Mouse (Mus musculus): Measurements from ENCODE around the gene Kctd18. TPM values are rescaled to one million over a fixed set of nuclear protein-coding genes. Genes with fewer than 3 reads are reported as not detected.

Gene Kctd18
- 17.2 and 18.4 TPM in 2 replicates for polyA plus RNA-seq (2014; fragmentation: Nextera tagmentation; extraction: Ambion mirVana)

DNA sequence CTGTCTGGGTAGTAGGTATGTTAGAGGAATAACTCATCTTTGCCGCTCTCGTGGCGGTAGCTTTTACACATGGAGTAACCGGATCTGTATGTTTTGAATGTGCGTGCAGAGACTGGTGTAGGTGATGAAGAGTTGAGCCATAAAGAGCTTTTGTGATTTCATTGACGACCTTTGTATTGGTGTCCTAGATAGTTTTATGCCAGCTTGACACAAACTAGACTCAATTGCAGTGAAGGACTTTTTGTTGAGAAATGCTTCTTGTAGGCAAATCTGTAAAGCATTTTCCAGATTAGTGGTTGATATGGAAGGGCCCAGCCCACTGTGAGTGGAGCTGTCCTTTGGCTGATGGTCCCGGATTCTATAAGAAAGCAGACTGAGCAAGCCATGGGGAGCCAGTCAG, at the start of gene Kctd18:
Kctd18 (minus strand) TSS at position 101 of the 400 bp plus-strand sequence.
- Histone ChIP-seq H3K4me2 (no peak within 1 kb of the TSS), H3K4me3 (ENCODE audit: low read depth, low read length) (no peak within 1 kb of the TSS), H3K36me3 (ENCODE audit: insufficient read depth) (peaks cover 72% of the 10 kb centered on the region), H3K27ac (ENCODE audit: low read depth) (no peak within 1 kb of the TSS), H3K27me3 (ENCODE audit: insufficient read depth, low read length) (no peaks in the 10 kb centered on the region), H3K4me1 (ENCODE audit: insufficient read depth) (no peaks in the 10 kb centered on the region), H3K9ac (no peak within 1 kb of the TSS), H3K9me3 (ENCODE audit: low read depth, low read length) (no peaks in the 10 kb centered on the region)
- ATAC-seq (ENCODE audit: insufficient read depth): no peak
- WGBS: 93% methylated on average over 7 of the region's 7 CpGs
- no peak for DNase-seq
- TF ChIP-seq CTCF (IDR thresholded peaks at IDR 0.05; ENCODE audit: low read depth): no peak

DNA sequence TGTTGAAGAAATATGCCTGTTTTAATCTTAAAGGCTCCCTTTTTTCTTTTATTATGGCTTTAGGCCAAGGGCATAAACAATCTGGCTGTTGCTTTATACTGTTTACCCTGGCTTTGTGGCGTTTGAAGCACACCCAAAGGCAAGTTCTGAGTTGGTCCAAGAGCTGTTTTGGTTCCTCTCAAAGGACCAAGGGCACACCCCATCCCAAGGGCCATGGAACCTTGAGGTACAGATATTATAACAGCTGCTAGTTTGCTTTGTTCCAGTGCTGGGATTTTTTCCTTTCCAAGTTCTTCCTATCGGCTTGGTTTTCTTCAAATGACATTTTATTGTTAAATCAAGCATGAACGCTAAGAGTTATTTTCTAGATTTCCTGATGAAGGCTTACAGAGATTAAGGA, 46.9 kb upstream of the Kctd18 start:
- DNase-seq (peak; percentile 50), ATAC-seq (ENCODE audit: insufficient read depth) (no peak)
- Histone ChIP-seq H3K36me3 (ENCODE audit: insufficient read depth) (no peaks in the 10 kb centered on the region), H3K27ac (ENCODE audit: low read depth) (no peak overlapping the region), H3K27me3 (ENCODE audit: insufficient read depth, low read length) (no peaks in the 10 kb centered on the region), H3K4me1 (ENCODE audit: insufficient read depth) (no peaks in the 10 kb centered on the region), H3K4me2 (no peak overlapping the region), H3K4me3 (ENCODE audit: low read depth, low read length) (no peak overlapping the region), H3K9ac (no peak overlapping the region), H3K9me3 (ENCODE audit: low read depth, low read length) (no peaks in the 10 kb centered on the region)
- WGBS: 68% methylated on average over 3 of the region's 3 CpGs
- TF ChIP-seq CTCF (IDR thresholded peaks at IDR 0.05; ENCODE audit: low read depth): no peak

DNA sequence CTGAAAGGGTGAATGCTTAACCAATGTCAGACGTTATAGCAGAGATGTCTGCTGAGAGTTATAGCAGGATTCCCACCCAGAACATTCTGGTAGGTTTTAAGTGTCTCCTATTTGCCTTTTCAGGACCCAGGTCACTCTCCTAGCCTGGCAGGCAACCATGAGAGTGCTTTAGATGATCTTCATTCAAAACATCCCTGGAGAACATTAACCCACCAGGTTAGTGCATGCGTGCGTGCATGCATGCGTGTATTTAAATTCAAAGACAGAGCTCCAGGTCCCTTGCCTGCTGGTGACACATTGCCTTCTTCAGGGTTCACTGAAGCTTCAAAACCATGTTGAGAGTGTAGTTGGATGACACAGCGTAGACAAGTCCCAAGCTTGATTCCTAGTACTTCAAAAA, 46.4 kb upstream of the Kctd18 start:
- no peaks in the 10 kb centered on the region for H3K27me3 ChIP-seq (ENCODE audit: insufficient read depth, low read length)
- no peak overlapping the region for H3K27ac ChIP-seq (ENCODE audit: low read depth)
- H3K4me3 ChIP-seq (ENCODE audit: low read depth, low read length): no peak overlapping the region
- no peaks in the 10 kb centered on the region for H3K36me3 ChIP-seq (ENCODE audit: insufficient read depth)
- no peak for TF ChIP-seq CTCF (IDR thresholded peaks at IDR 0.05; ENCODE audit: low read depth)
- DNase-seq (no peak), ATAC-seq (ENCODE audit: insufficient read depth) (no peak)
- no peak overlapping the region for H3K9ac ChIP-seq
- no peak overlapping the region for H3K4me2 ChIP-seq
- H3K9me3 ChIP-seq (ENCODE audit: low read depth, low read length): no peaks in the 10 kb centered on the region
- H3K4me1 ChIP-seq (ENCODE audit: insufficient read depth): no peaks in the 10 kb centered on the region
- WGBS: 88% methylated on average over 5 of the region's 5 CpGs

DNA sequence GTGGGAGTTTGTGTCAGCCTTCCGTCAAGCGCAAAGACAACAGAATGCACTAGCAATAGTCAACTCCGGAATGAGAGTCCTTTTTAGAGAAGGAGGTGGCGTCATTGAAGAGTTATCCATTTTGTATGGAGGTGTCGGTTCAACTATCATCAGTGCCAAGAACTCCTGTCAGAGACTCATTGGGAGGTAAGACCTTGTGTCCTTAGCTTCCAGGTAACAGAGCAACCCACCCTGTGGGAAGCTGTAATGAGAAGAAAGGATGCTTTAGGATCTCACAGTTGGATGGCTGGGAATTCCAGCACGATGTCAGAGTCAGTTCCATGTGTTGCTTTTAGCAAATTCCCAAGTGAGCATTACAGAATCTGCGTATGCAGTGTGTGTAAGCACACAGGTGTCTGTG, 43.4 kb upstream of the Kctd18 start:
- no peaks in the 10 kb centered on the region for H3K36me3 ChIP-seq (ENCODE audit: insufficient read depth)
- ATAC-seq (ENCODE audit: insufficient read depth): no peak
- H3K9ac ChIP-seq: no peak overlapping the region
- no peak for TF ChIP-seq CTCF (IDR thresholded peaks at IDR 0.05; ENCODE audit: low read depth)
- no peaks in the 10 kb centered on the region for H3K27me3 ChIP-seq (ENCODE audit: insufficient read depth, low read length)
- DNase-seq: no peak
- H3K4me3 ChIP-seq (ENCODE audit: low read depth, low read length): no peak overlapping the region
- H3K9me3 ChIP-seq (ENCODE audit: low read depth, low read length): no peaks in the 10 kb centered on the region
- no peak overlapping the region for H3K4me2 ChIP-seq
- no peak overlapping the region for H3K27ac ChIP-seq (ENCODE audit: low read depth)
- 90% methylated on average over 7 of the region's 7 CpGs for WGBS
- 0 out of 2 replicates have a peak, but pooled peaks cover 14% of the 10 kb centered on the region for H3K4me1 ChIP-seq (ENCODE audit: insufficient read depth)

DNA sequence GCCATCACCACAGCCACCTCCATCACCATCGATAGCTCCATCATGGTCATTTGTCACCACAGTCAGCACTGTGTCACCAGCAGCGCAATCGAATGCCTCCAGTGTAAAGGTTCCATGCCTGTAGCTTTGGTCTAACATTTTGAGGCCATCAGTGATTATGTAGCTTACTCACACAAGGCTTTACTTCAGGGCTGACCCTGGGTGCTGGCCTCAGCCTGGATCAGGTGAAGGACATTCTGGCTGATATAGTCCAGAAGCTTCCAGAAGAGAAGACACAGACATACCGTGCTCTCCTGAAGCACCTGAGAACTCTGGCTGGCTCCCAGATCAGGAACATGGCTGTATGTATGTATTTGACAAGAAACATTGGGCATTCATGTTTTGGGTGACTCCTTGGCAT, 40.1 kb upstream of the Kctd18 start:
- no peak overlapping the region for H3K4me3 ChIP-seq (ENCODE audit: low read depth, low read length)
- WGBS: 85% methylated on average over 4 of the region's 4 CpGs
- ATAC-seq (ENCODE audit: insufficient read depth): no peak

DNA sequence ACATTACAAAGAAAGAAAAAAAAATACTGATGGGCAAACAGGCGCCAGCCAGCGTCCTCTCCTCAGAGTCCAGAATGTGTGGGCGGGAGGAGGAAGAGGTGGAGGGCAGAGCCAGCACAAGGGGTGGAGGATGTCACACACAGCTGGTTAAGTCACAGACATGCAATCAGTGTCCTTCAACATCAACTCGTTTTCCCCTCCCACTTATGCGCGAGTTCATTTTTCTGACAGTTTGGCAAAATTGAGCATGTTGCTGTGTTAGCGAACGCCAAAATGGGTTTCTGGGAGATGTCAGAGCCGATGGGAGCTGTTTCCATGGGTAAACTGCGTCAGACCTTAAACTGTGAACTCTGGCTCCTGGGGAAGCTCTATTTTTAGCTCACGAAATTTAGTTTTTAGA, 38.2 kb upstream of the Kctd18 start:
- no peaks in the 10 kb centered on the region for H3K36me3 ChIP-seq (ENCODE audit: insufficient read depth)
- no peak overlapping the region for H3K9ac ChIP-seq
- TF ChIP-seq CTCF (IDR thresholded peaks at IDR 0.05; ENCODE audit: low read depth): no peak
- H3K4me2 ChIP-seq: peak overlapping the region; percentile 44
- H3K4me3 ChIP-seq (ENCODE audit: low read depth, low read length): no peak overlapping the region
- H3K27me3 ChIP-seq (ENCODE audit: insufficient read depth, low read length): no peaks in the 10 kb centered on the region
- 0 out of 2 replicates have a peak, but pooled peaks cover 14% of the 10 kb centered on the region for H3K4me1 ChIP-seq (ENCODE audit: insufficient read depth)
- WGBS: 36% methylated on average over 11 of the region's 11 CpGs
- peak overlapping the region; percentile 72 for H3K27ac ChIP-seq (ENCODE audit: low read depth)
- no peaks in the 10 kb centered on the region for H3K9me3 ChIP-seq (ENCODE audit: low read depth, low read length)
- peak; percentile 90 for DNase-seq
- ATAC-seq (ENCODE audit: insufficient read depth): peak; percentile 85

More for the DNA sequence above, 40.1 kb upstream of the Kctd18 start:
- Histone ChIP-seq H3K27me3 (ENCODE audit: insufficient read depth, low read length) (no peaks in the 10 kb centered on the region), H3K9me3 (ENCODE audit: low read depth, low read length) (no peaks in the 10 kb centered on the region), H3K36me3 (ENCODE audit: insufficient read depth) (no peaks in the 10 kb centered on the region), H3K27ac (ENCODE audit: low read depth) (no peak overlapping the region), H3K4me1 (ENCODE audit: insufficient read depth) (0 out of 2 replicates have a peak, but pooled peaks cover 14% of the 10 kb centered on the region), H3K4me2 (no peak overlapping the region), H3K9ac (no peak overlapping the region)
- no peak for DNase-seq
- no peak for TF ChIP-seq CTCF (IDR thresholded peaks at IDR 0.05; ENCODE audit: low read depth)

DNA sequence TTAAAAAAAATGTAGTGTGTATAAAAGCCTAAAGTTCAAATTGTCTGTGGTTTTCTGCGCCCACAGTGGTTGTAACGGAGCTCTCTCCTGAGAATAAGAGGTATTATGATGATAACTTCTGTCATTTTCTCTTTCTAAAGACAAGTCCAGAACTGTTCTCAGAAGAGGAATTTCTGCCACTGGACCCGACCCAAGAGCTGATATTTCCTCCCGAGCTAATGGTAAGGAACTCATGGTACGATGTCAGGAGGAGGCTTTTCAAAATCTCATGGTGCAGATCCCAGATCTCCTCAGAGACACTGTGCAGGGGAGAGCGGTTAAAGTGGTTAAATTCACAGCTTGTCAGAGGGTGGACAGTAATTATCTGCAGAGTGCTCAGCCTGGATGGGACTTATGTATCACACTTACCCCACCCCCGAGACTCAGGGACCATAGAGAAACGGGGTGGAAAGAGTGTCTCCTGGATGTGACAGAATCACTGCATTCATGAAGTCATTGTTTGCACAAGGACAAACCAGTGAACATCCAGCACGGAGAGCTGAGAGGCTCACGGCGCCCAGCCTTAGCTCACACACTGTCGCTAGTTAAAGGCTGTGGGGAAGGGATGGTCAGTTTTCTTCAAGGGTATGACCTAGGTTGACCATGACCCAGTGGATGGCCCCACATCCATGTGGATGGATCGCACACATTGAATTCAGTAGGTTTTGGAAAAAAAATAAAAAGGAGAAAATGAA, 37.5 kb upstream of the Kctd18 start:
- peak; percentile 68 for DNase-seq
- 40% methylated on average over 13 of the region's 13 CpGs for whole genome bisulfite sequencing
- no peaks in the 10 kb centered on the region for H3K27me3 ChIP-seq (ENCODE audit: insufficient read depth, low read length)
- H3K4me1 ChIP-seq (ENCODE audit: insufficient read depth): 0 out of 2 replicates have a peak, but pooled peaks cover 14% of the 10 kb centered on the region
- ATAC-seq (ENCODE audit: insufficient read depth): peak; percentile 47; the same call in 1 of the 2 replicates
- TF ChIP-seq CTCF (IDR thresholded peaks at IDR 0.05; ENCODE audit: low read depth): no peak
- H3K9me3 ChIP-seq (ENCODE audit: low read depth, low read length): no peaks in the 10 kb centered on the region
- H3K9ac ChIP-seq: no peak overlapping the region
- no peak overlapping the region for H3K4me3 ChIP-seq (ENCODE audit: low read depth, low read length)
- no peaks in the 10 kb centered on the region for H3K36me3 ChIP-seq (ENCODE audit: insufficient read depth)
- peak overlapping the region; percentile 47 for H3K27ac ChIP-seq (ENCODE audit: low read depth)
- H3K4me2 ChIP-seq: peak overlapping the region; percentile 44
